Mouse (Mus musculus): ENCODE data around the gene Ablim1. TPM values are rescaled to one million over a fixed set of nuclear protein-coding genes. Genes with fewer than 3 reads are reported as not detected.

Gene Ablim1
- polyA plus RNA-seq, 1 experiment from 2014 or later, result 57.3 TPM

DNA sequence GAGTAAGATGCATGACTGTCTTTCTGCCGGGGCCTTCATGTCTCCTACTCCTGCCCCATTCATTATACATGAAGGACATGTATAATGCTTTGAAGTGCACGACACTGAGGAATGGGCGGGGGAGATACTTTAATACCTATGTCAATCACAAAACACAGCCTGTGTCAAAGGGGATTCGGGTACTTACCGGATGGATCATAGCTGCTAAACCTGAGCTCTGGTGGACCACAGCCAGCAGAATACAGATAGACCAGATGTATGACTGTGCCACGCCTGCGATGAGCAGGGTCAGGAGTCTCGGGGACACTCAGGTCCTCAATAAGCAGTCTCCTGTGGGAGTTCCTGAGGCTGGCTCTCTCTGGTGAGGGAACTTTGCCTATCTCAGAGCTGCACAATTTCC is 99.2 kb downstream of the Ablim1 start:
- no peaks in the 10 kb centered on the region for H3K27me3 ChIP-seq (replicated peaks; ENCODE audit: control insufficient read depth, insufficient read depth, low read length)
- WGBS, result 73% methylated on average over 8 of the region's 8 CpGs
- ATAC-seq, result no peak

DNA sequence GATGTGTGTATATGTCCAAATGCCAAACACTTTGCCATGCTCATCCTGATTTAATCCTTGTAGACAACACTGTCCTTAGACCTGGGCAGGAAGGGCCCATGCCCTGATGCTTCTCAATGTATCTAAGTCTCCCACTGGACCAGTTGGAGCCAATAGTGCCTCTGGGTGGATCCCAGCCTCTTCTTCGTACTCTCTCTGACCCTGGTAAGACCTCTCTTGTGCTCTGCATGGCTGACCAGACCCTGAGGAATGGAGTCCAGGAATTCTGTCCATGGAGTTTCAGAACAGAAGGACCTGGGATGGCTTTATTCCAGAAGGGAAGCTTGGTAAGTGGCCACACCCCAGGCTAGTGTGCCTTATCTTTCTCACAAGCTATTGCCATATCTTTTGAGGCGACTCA is 102.3 kb downstream of the Ablim1 start:
- no peak overlapping the region for H3K4me3 ChIP-seq (ENCODE audit: low read length)
- no peak overlapping the region for H3K9ac ChIP-seq (ENCODE audit: low read depth, low read length)
- no peaks in the 10 kb centered on the region for H3K9me3 ChIP-seq (ENCODE audit: control insufficient read depth, low read length)
- ATAC-seq, result no peak
- H3K4me1 ChIP-seq (ENCODE audit: control insufficient read depth, insufficient read depth, low read depth, low read length), result peaks cover 3% of the 10 kb centered on the region; the same call in 1 of the 2 replicates
- no peak overlapping the region for H3K27ac ChIP-seq (ENCODE audit: low read depth, low read length)
- no peaks in the 10 kb centered on the region for H3K36me3 ChIP-seq (ENCODE audit: control insufficient read depth, insufficient read depth, low read length)
- no peaks in the 10 kb centered on the region for H3K27me3 ChIP-seq (replicated peaks; ENCODE audit: control insufficient read depth, insufficient read depth, low read length)
- 85% methylated on average over 2 of the region's 2 CpGs for WGBS
- H3K4me2 ChIP-seq (ENCODE audit: low read length), result no peak overlapping the region

More for the DNA sequence above, 99.2 kb downstream of the Ablim1 start:
- no peak overlapping the region for H3K27ac ChIP-seq (ENCODE audit: low read depth, low read length)
- no peaks in the 10 kb centered on the region for H3K9me3 ChIP-seq (ENCODE audit: control insufficient read depth, low read length)
- H3K4me2 ChIP-seq (ENCODE audit: low read length), result no peak overlapping the region
- H3K4me1 ChIP-seq (ENCODE audit: control insufficient read depth, insufficient read depth, low read depth, low read length), result peaks cover 3% of the 10 kb centered on the region; the same call in 1 of the 2 replicates
- H3K9ac ChIP-seq (ENCODE audit: low read depth, low read length), result no peak overlapping the region
- H3K4me3 ChIP-seq (ENCODE audit: low read length), result no peak overlapping the region
- H3K36me3 ChIP-seq (ENCODE audit: control insufficient read depth, insufficient read depth, low read length), result no peaks in the 10 kb centered on the region

DNA sequence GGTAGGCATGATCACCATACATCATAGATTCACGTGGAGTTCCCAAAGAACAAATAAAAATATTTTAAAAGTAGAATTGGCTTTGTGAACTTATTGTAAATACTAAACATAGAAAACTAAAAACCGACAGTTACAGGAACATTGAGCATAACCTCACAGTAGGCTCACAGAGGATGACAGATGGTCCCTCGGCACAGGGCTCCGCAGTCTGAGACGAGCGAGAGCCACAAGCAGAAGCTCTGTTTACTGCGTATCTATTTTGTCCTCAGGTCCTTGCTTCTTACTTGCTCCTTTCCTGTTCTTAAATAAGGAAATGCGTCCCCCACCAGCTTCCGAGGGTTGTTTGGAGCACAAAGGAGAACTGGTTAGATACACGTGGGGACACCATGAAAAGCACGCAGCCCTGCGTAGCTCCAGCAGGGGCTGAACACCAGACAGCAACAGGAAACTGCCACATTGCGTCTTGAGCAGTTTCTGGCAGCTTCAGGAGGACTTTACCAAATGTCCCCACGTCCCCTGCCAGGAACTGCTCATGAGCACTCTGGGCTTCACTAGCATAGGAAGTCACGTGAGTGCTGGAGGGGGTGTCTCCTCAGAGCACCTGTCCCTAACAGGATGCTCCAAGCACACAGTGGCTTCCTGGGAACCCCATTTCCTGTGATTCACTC is 103.1 kb downstream of the Ablim1 start:
- Histone ChIP-seq H3K4me3 (ENCODE audit: low read length) (no peak overlapping the region), H3K27ac (ENCODE audit: low read depth, low read length) (no peak overlapping the region), H3K4me2 (ENCODE audit: low read length) (no peak overlapping the region), H3K36me3 (ENCODE audit: control insufficient read depth, insufficient read depth, low read length) (no peaks in the 10 kb centered on the region), H3K9ac (ENCODE audit: low read depth, low read length) (no peak overlapping the region), H3K27me3 (replicated peaks; ENCODE audit: control insufficient read depth, insufficient read depth, low read length) (no peaks in the 10 kb centered on the region), H3K9me3 (ENCODE audit: control insufficient read depth, low read length) (no peaks in the 10 kb centered on the region), H3K4me1 (ENCODE audit: control insufficient read depth, insufficient read depth, low read depth, low read length) (peaks cover 3% of the 10 kb centered on the region; the same call in 1 of the 2 replicates)
- ATAC-seq, result no peak; the same call in 1 of the 2 replicates
- WGBS, result 74% methylated on average over 15 of the region's 15 CpGs

GRCm38 (mm10) chr19:57210924-57211323 is 103.8 kb downstream of the Ablim1 start:
- Histone ChIP-seq H3K4me2 (ENCODE audit: low read length) (no peak overlapping the region), H3K4me1 (ENCODE audit: control insufficient read depth, insufficient read depth, low read depth, low read length) (peaks cover 3% of the 10 kb centered on the region; the same call in 1 of the 2 replicates), H3K27me3 (replicated peaks; ENCODE audit: control insufficient read depth, insufficient read depth, low read length) (no peaks in the 10 kb centered on the region), H3K9ac (ENCODE audit: low read depth, low read length) (no peak overlapping the region), H3K27ac (ENCODE audit: low read depth, low read length) (no peak overlapping the region), H3K9me3 (ENCODE audit: control insufficient read depth, low read length) (no peaks in the 10 kb centered on the region), H3K36me3 (ENCODE audit: control insufficient read depth, insufficient read depth, low read length) (no peaks in the 10 kb centered on the region), H3K4me3 (ENCODE audit: low read length) (no peak overlapping the region)
- 96% methylated on average over 2 of the region's 2 CpGs for WGBS
- no peak for ATAC-seq

DNA sequence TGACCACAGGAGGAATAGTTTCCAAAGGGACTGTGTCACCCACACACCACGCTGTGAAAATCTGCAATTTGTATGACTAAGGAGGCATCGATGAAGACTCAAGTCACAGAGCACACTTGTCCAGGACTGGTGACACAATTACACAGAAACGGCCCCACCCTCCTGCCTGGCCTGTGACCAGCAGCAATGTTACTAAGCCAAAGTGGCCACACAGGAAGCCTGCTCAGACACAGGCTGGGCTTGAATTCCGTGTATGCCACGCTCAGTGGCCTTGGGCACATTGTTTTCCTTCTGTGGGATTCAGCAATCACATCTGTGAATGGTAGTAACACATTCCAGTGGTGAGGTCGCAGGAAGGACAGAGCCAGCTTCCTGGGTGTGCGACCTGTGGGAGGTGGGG is 110.6 kb downstream of the Ablim1 start:
- H3K9ac ChIP-seq (ENCODE audit: low read depth, low read length), result no peak overlapping the region
- H3K27me3 ChIP-seq (replicated peaks; ENCODE audit: control insufficient read depth, insufficient read depth, low read length), result no peaks in the 10 kb centered on the region
- H3K36me3 ChIP-seq (ENCODE audit: control insufficient read depth, insufficient read depth, low read length), result no peaks in the 10 kb centered on the region
- 75% methylated on average over 7 of the region's 7 CpGs for WGBS
- H3K27ac ChIP-seq (ENCODE audit: low read depth, low read length), result no peak overlapping the region
- no peak for ATAC-seq
- H3K9me3 ChIP-seq (ENCODE audit: control insufficient read depth, low read length), result no peaks in the 10 kb centered on the region
- peaks cover 13% of the 10 kb centered on the region for H3K4me1 ChIP-seq (ENCODE audit: control insufficient read depth, insufficient read depth, low read depth, low read length)
- H3K4me2 ChIP-seq (ENCODE audit: low read length), result no peak overlapping the region
- H3K4me3 ChIP-seq (ENCODE audit: low read length), result no peak overlapping the region

DNA sequence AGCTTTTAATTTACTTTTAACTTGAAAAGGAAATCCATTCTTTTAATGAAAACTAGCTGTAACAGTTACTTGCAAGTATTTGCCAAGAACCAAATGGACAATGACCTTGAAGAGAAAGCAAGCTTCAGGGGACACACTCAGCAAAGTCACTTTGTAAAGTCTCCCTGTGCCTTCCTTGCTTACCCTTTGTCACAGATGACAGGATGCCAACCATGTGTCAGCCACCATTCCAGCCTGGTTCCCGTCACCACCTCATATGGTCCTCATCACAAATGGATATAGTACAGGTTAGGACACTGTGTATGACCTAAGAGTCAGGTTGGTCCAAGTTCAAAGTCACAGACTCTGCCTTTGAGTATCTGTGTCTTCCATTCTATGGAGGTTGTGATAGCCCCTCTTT is 112.2 kb downstream of the Ablim1 start:
- no peaks in the 10 kb centered on the region for H3K9me3 ChIP-seq (ENCODE audit: control insufficient read depth, low read length)
- no peak overlapping the region for H3K4me3 ChIP-seq (ENCODE audit: low read length)
- WGBS, result 100% methylated on average over 1 of the region's 1 CpGs
- H3K27ac ChIP-seq (ENCODE audit: low read depth, low read length), result no peak overlapping the region
- ATAC-seq, result no peak
- no peak overlapping the region for H3K4me2 ChIP-seq (ENCODE audit: low read length)
- no peaks in the 10 kb centered on the region for H3K27me3 ChIP-seq (replicated peaks; ENCODE audit: control insufficient read depth, insufficient read depth, low read length)
- H3K9ac ChIP-seq (ENCODE audit: low read depth, low read length), result no peak overlapping the region
- H3K36me3 ChIP-seq (ENCODE audit: control insufficient read depth, insufficient read depth, low read length), result no peaks in the 10 kb centered on the region
- peaks cover 28% of the 10 kb centered on the region for H3K4me1 ChIP-seq (ENCODE audit: control insufficient read depth, insufficient read depth, low read depth, low read length)

DNA sequence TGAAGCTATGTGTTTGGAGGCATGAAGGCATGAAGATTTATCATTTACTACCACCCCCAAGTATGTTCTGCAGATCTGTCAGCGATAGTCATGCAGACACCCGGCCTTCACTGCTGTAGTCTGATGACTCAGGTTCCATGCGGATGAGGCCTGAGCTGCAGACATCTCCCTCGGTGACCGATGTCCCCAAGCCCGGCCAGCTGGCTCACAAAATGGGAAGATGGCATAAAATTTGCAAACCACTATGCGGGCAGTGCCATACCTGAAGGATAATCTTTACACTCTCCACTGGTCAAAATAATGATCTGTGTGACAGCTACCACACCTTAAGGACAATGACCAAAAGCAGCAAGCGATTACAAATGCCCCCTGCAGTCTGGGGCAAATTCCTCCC is 113.6 kb downstream of the Ablim1 start:
- Histone ChIP-seq H3K27me3 (replicated peaks; ENCODE audit: control insufficient read depth, insufficient read depth, low read length) (no peaks in the 10 kb centered on the region), H3K4me1 (ENCODE audit: control insufficient read depth, insufficient read depth, low read depth, low read length) (peaks cover 30% of the 10 kb centered on the region), H3K9ac (ENCODE audit: low read depth, low read length) (no peak overlapping the region), H3K4me3 (ENCODE audit: low read length) (no peak overlapping the region), H3K36me3 (ENCODE audit: control insufficient read depth, insufficient read depth, low read length) (no peaks in the 10 kb centered on the region), H3K9me3 (ENCODE audit: control insufficient read depth, low read length) (no peaks in the 10 kb centered on the region), H3K27ac (ENCODE audit: low read depth, low read length) (no peak overlapping the region), H3K4me2 (ENCODE audit: low read length) (no peak overlapping the region)
- WGBS, result 84% methylated on average over 8 of the region's 8 CpGs
- ATAC-seq, result no peak

DNA sequence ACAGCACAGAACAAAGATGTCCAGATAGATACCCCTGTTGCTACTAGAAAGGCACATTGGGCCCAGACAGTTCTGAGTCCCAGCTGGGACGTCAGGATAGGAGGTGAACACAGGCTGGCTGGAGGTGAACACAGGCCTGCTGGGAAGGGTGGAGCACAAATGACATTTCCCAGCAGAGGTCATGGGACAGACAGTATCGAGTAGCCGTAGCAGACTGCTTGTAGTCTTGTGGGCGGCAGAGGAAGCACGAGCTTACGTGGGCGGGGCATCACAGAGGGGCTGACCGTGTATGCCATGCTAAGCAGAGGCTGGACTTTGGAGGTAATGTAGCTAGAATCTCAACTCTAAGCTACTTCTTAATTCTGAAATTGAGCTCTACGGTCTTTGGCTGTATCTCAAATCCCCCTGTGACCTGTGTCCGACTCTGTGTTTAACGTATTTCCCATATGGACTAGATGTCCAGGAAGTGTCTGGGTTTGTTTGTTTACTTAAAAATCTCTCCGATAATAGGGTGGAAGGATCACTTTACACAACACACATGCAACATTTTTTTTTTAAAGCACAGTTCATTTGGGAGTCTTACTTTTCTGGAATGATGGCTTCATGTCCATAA is 114.1 kb downstream of the Ablim1 start:
- Histone ChIP-seq H3K4me3 (ENCODE audit: low read length) (no peak overlapping the region), H3K27me3 (replicated peaks; ENCODE audit: control insufficient read depth, insufficient read depth, low read length) (no peaks in the 10 kb centered on the region), H3K4me2 (ENCODE audit: low read length) (no peak overlapping the region; the same call in 1 of the 2 replicates), H3K9me3 (ENCODE audit: control insufficient read depth, low read length) (no peaks in the 10 kb centered on the region), H3K4me1 (ENCODE audit: control insufficient read depth, insufficient read depth, low read depth, low read length) (peaks cover 30% of the 10 kb centered on the region), H3K9ac (ENCODE audit: low read depth, low read length) (no peak overlapping the region), H3K27ac (ENCODE audit: low read depth, low read length) (no peak overlapping the region), H3K36me3 (ENCODE audit: control insufficient read depth, insufficient read depth, low read length) (no peaks in the 10 kb centered on the region)
- ATAC-seq, result no peak
- 61% methylated on average over 12 of the region's 12 CpGs for WGBS

- peak overlapping the region; percentile 35; the same call in 1 of the 2 replicates for H3K9ac ChIP-seq (ENCODE audit: low read depth, low read length)
- 21% methylated on average over 6 of the region's 6 CpGs for WGBS
- peaks cover 33% of the 10 kb centered on the region for H3K4me1 ChIP-seq (ENCODE audit: control insufficient read depth, insufficient read depth, low read depth, low read length)
- H3K36me3 ChIP-seq (ENCODE audit: control insufficient read depth, insufficient read depth, low read length), result no peaks in the 10 kb centered on the region
- H3K4me3 ChIP-seq (ENCODE audit: low read length), result no peak overlapping the region
- no peak for ATAC-seq
- peak overlapping the region; percentile 31; the same call in 1 of the 2 replicates for H3K4me2 ChIP-seq (ENCODE audit: low read length)
- no peaks in the 10 kb centered on the region for H3K27me3 ChIP-seq (replicated peaks; ENCODE audit: control insufficient read depth, insufficient read depth, low read length)
- H3K9me3 ChIP-seq (ENCODE audit: control insufficient read depth, low read length), result no peaks in the 10 kb centered on the region
- H3K27ac ChIP-seq (ENCODE audit: low read depth, low read length), result peak overlapping the region; percentile 44; the same call in 1 of the 2 replicates
Observed at GRCm38 (mm10) chr19:57199361-57199760, 115.4 kb downstream of the Ablim1 start.
